Mouse (Mus musculus) stomach, postnatal 0 days (tissue): ENCODE results near the gene Sema4g.

Experiments
- CTCF ChIP-seq: IDR thresholded peaks from 2 replicates; pipeline ENCODE4 v1.5.1; 2016; ENCODE audit warnings: antibody characterized with exemption, low read depth, mild to moderate bottlenecking, moderate library complexity
- EP300 ChIP-seq: optimal IDR thresholded peaks from 2 replicates; pipeline ENCODE3; 2016; ENCODE audit warnings: antibody characterized with exemption

DNA sequence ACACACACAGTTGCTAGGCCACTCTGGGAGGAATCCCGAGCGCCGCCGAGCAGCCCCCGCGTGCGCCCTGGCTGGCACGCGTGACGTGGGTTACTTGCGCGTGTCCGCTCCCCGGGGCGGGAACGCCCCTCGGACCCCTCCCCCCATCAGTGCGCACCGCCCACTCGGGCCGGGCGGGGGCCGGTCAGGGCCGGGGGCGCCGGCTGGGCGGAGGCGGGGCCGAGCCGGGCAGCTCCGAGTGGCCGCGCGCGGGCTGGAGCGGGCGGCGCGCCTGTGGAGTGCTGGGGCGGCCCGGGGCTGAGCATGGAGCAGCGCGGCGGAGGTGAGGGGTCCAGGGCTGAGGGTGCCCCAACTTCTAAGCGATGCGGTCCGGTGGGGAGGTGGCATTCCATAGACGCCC, 29.0 kb downstream of the Sema4g start:
- TF ChIP-seq CTCF (no peak), EP300 (no peak)
